In the genomic region with DNA sequence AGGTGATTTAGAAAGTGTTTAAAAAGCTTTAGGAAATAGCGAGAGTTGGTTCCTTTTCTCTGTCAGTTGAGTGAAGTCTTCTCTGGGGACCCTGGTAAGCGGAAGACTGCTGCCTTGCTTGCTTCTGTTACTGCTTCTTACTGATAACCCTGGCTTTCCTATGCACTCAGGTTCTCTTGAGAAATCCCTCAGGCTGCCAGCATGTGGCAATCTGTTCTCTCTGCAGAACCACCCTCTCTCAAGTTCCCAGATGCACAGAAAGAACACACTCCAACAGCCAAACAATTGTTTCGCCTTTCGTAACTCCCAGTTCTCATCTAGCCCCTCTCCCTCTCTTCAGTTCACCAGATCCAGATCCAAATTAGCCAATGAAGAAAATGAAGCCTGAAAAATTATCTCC, we compare ENCODE assay signal across 31 mouse cellular contexts. TPM values are rescaled to one million over a fixed set of nuclear protein-coding genes. Genes with fewer than 3 reads are reported as not detected.
DNase-seq lines count a peak whose midpoint lies in the region; ATAC-seq and TF ChIP-seq lines count a peak whose summit lies in the region.
"Had no signal": no experiment of that assay in that cellular context is flagged by ENCODE, and none has a peak within 500 bp of the region (broad histone marks: within the 10 kb centered on the region; RNA-seq: fewer than 3 reads in every experiment).

No protein-coding gene starts in this region.

- peaks cover 10% of the 10 kb centered on the region for H3K4me1 ChIP-seq in lung, postnatal 0 days (ENCODE audit: insufficient read depth, low read depth, low read length)
- H3K4me1 ChIP-seq in liver, embryonic 11.5 days (replicated peaks; ENCODE audit: control insufficient read depth, insufficient read depth, low read length) = peaks cover 9% of the 10 kb centered on the region
- H3K4me1 ChIP-seq in liver, embryonic 16.5 days (ENCODE audit: control insufficient read depth, low read depth, low read length) = peaks cover 29% of the 10 kb centered on the region
- peaks cover 18% of the 10 kb centered on the region for H3K4me1 ChIP-seq in midbrain, embryonic 11.5 days (ENCODE audit: control insufficient read depth, insufficient read depth, low read length)

- no peak overlapping the region for H3K27ac ChIP-seq in lung, postnatal 0 days (ENCODE audit: low read length)
- peak overlapping the region; percentile 56; the same call in 1 of the 2 replicates for H3K27ac ChIP-seq in liver, embryonic 11.5 days (ENCODE audit: low read depth, low read length)
- H3K27ac ChIP-seq in liver, embryonic 16.5 days (ENCODE audit: low read length) = peak overlapping the region; percentile 85
- no peak overlapping the region for H3K27ac ChIP-seq in left cerebral cortex, adult 2 months
- H3K27ac ChIP-seq in midbrain, embryonic 11.5 days (ENCODE audit: low read depth, low read length) = no peak overlapping the region
- H3K27ac ChIP-seq: forebrain, embryonic 12.5 days; hindbrain, embryonic 12.5 days; kidney, postnatal 0 days; limb, embryonic 12.5 days; midbrain, embryonic 12.5 days; neural tube, embryonic 12.5 days had no signal

- H3K36me3 ChIP-seq in lung, postnatal 0 days (ENCODE audit: insufficient read depth, low read length) = peaks cover 11% of the 10 kb centered on the region; the same call in 1 of the 2 replicates
- peaks cover 6% of the 10 kb centered on the region; the same call in 1 of the 2 replicates for H3K36me3 ChIP-seq in liver, embryonic 11.5 days (ENCODE audit: control insufficient read depth, insufficient read depth, low read length)
- H3K36me3 ChIP-seq in liver, embryonic 16.5 days (ENCODE audit: control insufficient read depth, insufficient read depth) = peaks cover 13% of the 10 kb centered on the region; the same call in 1 of the 2 replicates
- peaks cover 9% of the 10 kb centered on the region; the same call in 1 of the 2 replicates for H3K36me3 ChIP-seq in midbrain, embryonic 11.5 days (ENCODE audit: control insufficient read depth, insufficient read depth, low read length)

- H3K9ac ChIP-seq in lung, postnatal 0 days (replicated peaks; ENCODE audit: low read depth) = no peak overlapping the region
- H3K9ac ChIP-seq in liver, embryonic 11.5 days (ENCODE audit: low read depth, low read length) = no peak overlapping the region
- 0 out of 2 replicates have a peak overlapping the region, but pooled peaks have one; percentile 5 for H3K9ac ChIP-seq in liver, embryonic 16.5 days (ENCODE audit: low read depth, low read length)
- no peak overlapping the region for H3K9ac ChIP-seq in midbrain, embryonic 11.5 days (ENCODE audit: low read length)
- H3K9ac ChIP-seq: forebrain, embryonic 12.5 days; hindbrain, embryonic 12.5 days; limb, embryonic 12.5 days; midbrain, embryonic 12.5 days; neural tube, embryonic 12.5 days had no signal

- no peak overlapping the region for H3K4me2 ChIP-seq in lung, postnatal 0 days (replicated peaks; ENCODE audit: low read depth, low read length)
- 0 out of 2 replicates have a peak overlapping the region, but pooled peaks have one; percentile 10 for H3K4me2 ChIP-seq in liver, embryonic 11.5 days
- H3K4me2 ChIP-seq in liver, embryonic 16.5 days (ENCODE audit: low read depth, low read length) = peak overlapping the region; percentile 28; the same call in 1 of the 2 replicates
- H3K4me2 ChIP-seq in midbrain, embryonic 11.5 days = no peak overlapping the region
- H3K4me2 ChIP-seq: forebrain, embryonic 12.5 days; heart, embryonic 11.5 days; hindbrain, embryonic 12.5 days; limb, embryonic 12.5 days; midbrain, embryonic 12.5 days; neural tube, embryonic 12.5 days had no signal

- 81% methylated on average over 4 of the region's 4 CpGs for WGBS in lung, postnatal 0 days
- 83% methylated on average over 4 of the region's 4 CpGs for WGBS in liver, embryonic 11.5 days
- WGBS in liver, embryonic 16.5 days (ENCODE audit: insufficient replicate concordance) = 60% methylated on average over 4 of the region's 4 CpGs
- WGBS in midbrain, embryonic 11.5 days = 88% methylated on average over 4 of the region's 4 CpGs

- H3K27me3 ChIP-seq in lung, postnatal 0 days (replicated peaks; ENCODE audit: insufficient read depth, low read length) = no peaks in the 10 kb centered on the region
- no peaks in the 10 kb centered on the region for H3K27me3 ChIP-seq in liver, embryonic 11.5 days (replicated peaks; ENCODE audit: control insufficient read depth, insufficient read depth, low read length)
- no peaks in the 10 kb centered on the region for H3K27me3 ChIP-seq in liver, embryonic 16.5 days (ENCODE audit: control insufficient read depth, insufficient read depth, low read depth, low read length)
- H3K27me3 ChIP-seq in midbrain, embryonic 11.5 days (ENCODE audit: control insufficient read depth, insufficient read depth, low read length) = no peaks in the 10 kb centered on the region
- H3K27me3 ChIP-seq: forebrain, embryonic 12.5 days; hindbrain, embryonic 12.5 days; limb, embryonic 12.5 days; midbrain, embryonic 12.5 days; neural tube, embryonic 12.5 days had no signal

- H3K4me3 ChIP-seq in lung, postnatal 0 days (ENCODE audit: low read depth, low read length) = no peak overlapping the region
- H3K4me3 ChIP-seq in liver, embryonic 11.5 days (ENCODE audit: low read depth, low read length) = no peak overlapping the region
- H3K4me3 ChIP-seq in liver, embryonic 16.5 days (ENCODE audit: low read depth, low read length) = peak overlapping the region; percentile 12; the same call in 1 of the 2 replicates
- H3K4me3 ChIP-seq in left cerebral cortex, adult 2 months = no peak overlapping the region
- no peak overlapping the region for H3K4me3 ChIP-seq in midbrain, embryonic 11.5 days (ENCODE audit: low read depth, low read length)
- H3K4me3 ChIP-seq: forebrain, embryonic 12.5 days; hindbrain, embryonic 12.5 days; limb, embryonic 12.5 days; midbrain, embryonic 12.5 days; myocyte; neural tube, embryonic 12.5 days had no signal

- TF ChIP-seq CTCF in lung, postnatal 0 days (IDR thresholded peaks at IDR 0.05) = no peak
- TF ChIP-seq CTCF in left cerebral cortex, adult 2 months (IDR thresholded peaks at IDR 0.05) = no peak

- intact Hi-C loops in left cerebral cortex, adult 2 months (cut with DNase I) = loop anchor here (10.0 kb wide), 1 partner anchor 767 kb away; no protein-coding TSS in a partner anchor

- no peaks in the 10 kb centered on the region for H3K9me3 ChIP-seq in lung, postnatal 0 days (ENCODE audit: low read length)
- no peaks in the 10 kb centered on the region for H3K9me3 ChIP-seq in liver, embryonic 11.5 days (ENCODE audit: control insufficient read depth, low read length)
- H3K9me3 ChIP-seq in liver, embryonic 16.5 days (replicated peaks; ENCODE audit: control insufficient read depth, low read length) = no peaks in the 10 kb centered on the region
- no peaks in the 10 kb centered on the region for H3K9me3 ChIP-seq in midbrain, embryonic 11.5 days (ENCODE audit: control insufficient read depth, low read length)
- H3K9me3 ChIP-seq: forebrain, embryonic 12.5 days; hindbrain, embryonic 12.5 days; limb, embryonic 12.5 days; midbrain, embryonic 12.5 days; neural tube, embryonic 12.5 days had no signal

- no peak for ATAC-seq in lung, postnatal 0 days
- no peak for ATAC-seq in liver, embryonic 11.5 days (replicated peaks; ENCODE audit: low FRiP score)
- no peak for ATAC-seq in liver, embryonic 16.5 days (ENCODE audit: low read depth)
- no peak for ATAC-seq in midbrain, embryonic 11.5 days (ENCODE audit: low FRiP score)
- ATAC-seq: intestine, embryonic 16.5 days had no signal

- no peak for TF ChIP-seq EP300 in lung, postnatal 0 days (IDR thresholded peaks at IDR 0.05)

- DNase-seq in lung, postnatal 0 days (ENCODE audit: low spot score) = peak; percentile 37
- no peak for DNase-seq in lung, postnatal 25 days (ENCODE audit: low spot score)
- no peak for DNase-seq in liver, embryonic 11.5 days (ENCODE audit: low spot score)
- no peak for DNase-seq in left cerebral cortex, adult 2 months (ENCODE audit: extremely low spot score in 1 of 2, low spot score in 2 of 2)
- DNase-seq in midbrain, embryonic 11.5 days (ENCODE audit: low spot score, missing footprints) = no peak
- no peak for DNase-seq in right cerebral cortex, postnatal 4 days
- DNase-seq: adrenal gland, postnatal 36 days; cerebellum, adult 11-12 months; cerebellum, postnatal 10 days; gastrocnemius, postnatal 25 days; heart, adult 11 months; heart, postnatal 36 days; kidney, adult 8-10 months; kidney, postnatal 4 days; lung, postnatal 10 days; right cerebral cortex, adult 18-20 months; thymus, adult 2 months; thymus, postnatal 36 days had no signal

RNA-seq across cellular contexts. Expression of a gene that starts 4.4 kb away (rescaled TPM):
- 41.8 and 42.7 TPM in 2 replicates for polyA plus RNA-seq in lung, postnatal 0 days (2015; fragmentation: Nextera tagmentation; extraction: Ambion mirVana)
- polyA plus RNA-seq in liver, embryonic 11.5 days (2014; fragmentation: Nextera tagmentation; extraction: Ambion mirVana) = 23.0 and 27.7 TPM in 2 replicates
- polyA plus RNA-seq in liver, embryonic 16.5 days (2015; fragmentation: Nextera tagmentation; extraction: Ambion mirVana) = 16.1 and 16.8 TPM in 2 replicates
- total RNA-seq in left cerebral cortex, adult 2 months (2021) = 10 to 100 TPM; 40.9 to 46.1 TPM
- polyA plus RNA-seq in midbrain, embryonic 11.5 days (2014; fragmentation: Nextera tagmentation; extraction: Ambion mirVana) = 57.2 and 66.8 TPM in 2 replicates

RNA-seq across cellular contexts. Expression of a gene that starts 13.6 kb away (rescaled TPM):
- 41.0 and 45.9 TPM in 2 replicates for polyA plus RNA-seq in lung, postnatal 0 days (2015; fragmentation: Nextera tagmentation; extraction: Ambion mirVana)
- 21.7 and 23.2 TPM in 2 replicates for polyA plus RNA-seq in liver, embryonic 11.5 days (2014; fragmentation: Nextera tagmentation; extraction: Ambion mirVana)
- polyA plus RNA-seq in liver, embryonic 16.5 days (2015; fragmentation: Nextera tagmentation; extraction: Ambion mirVana) = 8.9 and 10.3 TPM in 2 replicates
- total RNA-seq in left cerebral cortex, adult 2 months (2021) = 10 to 100 TPM; 24.9 to 25.0 TPM
- 89.4 and 90.8 TPM in 2 replicates for polyA plus RNA-seq in midbrain, embryonic 11.5 days (2014; fragmentation: Nextera tagmentation; extraction: Ambion mirVana)
- polyA plus RNA-seq: erythroblast, embryonic 14.5 days had no signal

RNA-seq across cellular contexts. Expression of a gene that starts 21.6 kb away (rescaled TPM):
- polyA plus RNA-seq in lung, postnatal 0 days (2015; fragmentation: Nextera tagmentation; extraction: Ambion mirVana) = 32.4 and 45.7 TPM in 2 replicates
- 0.10 and 0.23 TPM in 2 replicates for polyA plus RNA-seq in liver, embryonic 11.5 days (2014; fragmentation: Nextera tagmentation; extraction: Ambion mirVana)
- polyA plus RNA-seq in liver, embryonic 16.5 days (2015; fragmentation: Nextera tagmentation; extraction: Ambion mirVana) = 0.21 and 0.63 TPM in 2 replicates
- total RNA-seq in left cerebral cortex, adult 2 months (2021) = 10 to 100 TPM; 33.5 to 35.2 TPM
- 2.7 and 2.9 TPM in 2 replicates for polyA plus RNA-seq in midbrain, embryonic 11.5 days (2014; fragmentation: Nextera tagmentation; extraction: Ambion mirVana)
- total RNA-seq: gastrocnemius, adult 18-20 months; gastrocnemius, postnatal 25 days; heart, postnatal 36 days had no signal

RNA-seq across cellular contexts. Expression of a gene that starts 23.9 kb away (rescaled TPM):
- 6.4 and 7.9 TPM in 2 replicates for polyA plus RNA-seq in lung, postnatal 0 days (2015; fragmentation: Nextera tagmentation; extraction: Ambion mirVana)
- not detected in 2 replicates for polyA plus RNA-seq in liver, embryonic 11.5 days (2014; fragmentation: Nextera tagmentation; extraction: Ambion mirVana)
- not detected in 2 replicates for polyA plus RNA-seq in liver, embryonic 16.5 days (2015; fragmentation: Nextera tagmentation; extraction: Ambion mirVana)
- 1 to 10 TPM; 2.4 to 2.5 TPM for total RNA-seq in left cerebral cortex, adult 2 months (2021)
- 0.51 and 0.72 TPM in 2 replicates for polyA plus RNA-seq in midbrain, embryonic 11.5 days (2014; fragmentation: Nextera tagmentation; extraction: Ambion mirVana)
- total RNA-seq: adrenal gland, adult 18-20 months; adrenal gland, postnatal 36 days; gastrocnemius, adult 18-20 months; gastrocnemius, postnatal 25 days; heart, postnatal 36 days had no signal
- polyA plus RNA-seq: erythroblast, embryonic 14.5 days; heart, embryonic 11.5 days; intestine, embryonic 16.5 days; kidney, postnatal 0 days; limb, embryonic 12.5 days; neural tube, embryonic 12.5 days had no signal

RNA-seq across cellular contexts. Expression of a gene that starts 33.2 kb away (rescaled TPM):
- 7.8 and 8.2 TPM in 2 replicates for polyA plus RNA-seq in lung, postnatal 0 days (2015; fragmentation: Nextera tagmentation; extraction: Ambion mirVana)
- 3.8 and 4.5 TPM in 2 replicates for polyA plus RNA-seq in liver, embryonic 11.5 days (2014; fragmentation: Nextera tagmentation; extraction: Ambion mirVana)
- polyA plus RNA-seq in liver, embryonic 16.5 days (2015; fragmentation: Nextera tagmentation; extraction: Ambion mirVana) = 1.4 and 1.9 TPM in 2 replicates
- 100 to 1,000 TPM; 125 to 135 TPM for total RNA-seq in left cerebral cortex, adult 2 months (2021)
- polyA plus RNA-seq in midbrain, embryonic 11.5 days (2014; fragmentation: Nextera tagmentation; extraction: Ambion mirVana) = 50.0 and 52.0 TPM in 2 replicates

Comparison
In these comparisons a context has a peak if more than half of its experiments do, and no peak if none do; other contexts are left out.
1. H3K27ac ChIP-seq: peak in liver, embryonic 11.5 days (single experiment) and liver, embryonic 16.5 days (single experiment); none in lung, postnatal 0 days (single experiment), left cerebral cortex, adult 2 months (single experiment) and midbrain, embryonic 11.5 days (single experiment).
2. H3K4me2 ChIP-seq: peak in liver, embryonic 11.5 days (single experiment) and liver, embryonic 16.5 days (single experiment); none in lung, postnatal 0 days (single experiment) and midbrain, embryonic 11.5 days (single experiment).